Mouse (Mus musculus): ENCODE measurements around the gene 4931428F04Rik. TPM values are rescaled to one million over a fixed set of nuclear protein-coding genes. Genes with fewer than 3 reads are reported as not detected.
A peak's percentile ranks its signal among the peaks of the same experiment; 100 is the strongest.

The 4931428F04Rik gene
- total and polyA plus RNA-seq, 2 experiments: 0.46 to 1.7 TPM

DNA sequence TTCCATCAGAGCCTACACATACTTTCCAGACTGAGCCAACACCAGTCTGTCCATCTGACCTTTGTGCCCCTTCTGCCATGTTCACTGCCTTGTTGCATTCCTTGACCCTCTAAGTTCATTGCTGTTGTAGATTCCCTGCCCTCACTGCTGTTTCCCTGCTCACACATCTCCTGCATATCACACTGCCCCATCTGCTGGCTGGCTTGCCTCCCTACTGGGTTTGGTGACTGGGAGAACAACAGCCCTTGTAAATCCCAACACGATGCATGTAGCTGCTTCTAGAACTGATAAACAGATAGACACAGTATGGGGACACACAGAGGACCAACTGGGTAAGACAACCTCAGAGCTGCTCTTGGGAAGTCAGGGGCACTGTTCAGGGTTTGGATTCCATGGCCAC lies 22.1 kb upstream of the 4931428F04Rik start:
- H3K36me3 ChIP-seq (ENCODE audit: control insufficient read depth, insufficient read depth, low read length): peaks cover 2% of the 10 kb centered on the region; the same call in 1 of the 2 replicates
- no peak overlapping the region for H3K27ac ChIP-seq (replicated peaks; ENCODE audit: insufficient read depth, low read depth, low read length)
- 89% methylated on average over 1 of the region's 1 CpGs for WGBS
- no peak overlapping the region for H3K4me3 ChIP-seq (ENCODE audit: insufficient read depth, low read depth, low read length)
- no peaks in the 10 kb centered on the region for H3K4me1 ChIP-seq (ENCODE audit: control insufficient read depth, insufficient read depth, low read length)
- H3K9ac ChIP-seq (ENCODE audit: low read depth, low read length): no peak overlapping the region
- TF ChIP-seq CTCF (IDR thresholded peaks at IDR 0.05; ENCODE audit: low read depth, low read length) (no peak), POLR2A (IDR thresholded peaks at IDR 0.05; ENCODE audit: extremely low read depth, insufficient read depth, low read length) (no peak)
- H3K27me3 ChIP-seq (ENCODE audit: control insufficient read depth, insufficient read depth, low read length): no peaks in the 10 kb centered on the region
- no peaks in the 10 kb centered on the region for H3K79me2 ChIP-seq (ENCODE audit: control insufficient read depth, insufficient read depth, low read length)
- DNase-seq (ENCODE audit: extremely low read depth, low read depth, low spot score): no peak

DNA sequence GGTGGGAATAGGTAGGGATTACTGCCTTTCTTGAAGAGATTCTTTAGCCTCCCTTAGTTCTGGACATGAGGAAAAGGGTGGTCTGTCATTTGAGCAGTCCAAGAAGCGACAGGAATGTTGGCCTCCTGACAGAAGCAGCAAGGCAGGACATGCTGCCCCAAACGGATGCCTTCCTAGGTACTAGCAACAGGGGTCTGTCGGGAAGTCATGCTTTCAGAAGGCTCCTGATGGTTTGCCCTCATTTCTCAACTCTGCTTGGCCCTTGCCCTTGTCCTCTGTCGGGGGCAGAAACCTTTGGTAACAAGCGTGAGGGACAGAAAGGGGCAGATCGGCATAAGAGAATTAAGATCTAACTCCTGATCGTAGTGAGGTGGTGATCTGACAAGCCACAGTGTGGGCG lies 20.5 kb upstream of the 4931428F04Rik start:
- WGBS: 91% methylated on average over 8 of the region's 8 CpGs

DNA sequence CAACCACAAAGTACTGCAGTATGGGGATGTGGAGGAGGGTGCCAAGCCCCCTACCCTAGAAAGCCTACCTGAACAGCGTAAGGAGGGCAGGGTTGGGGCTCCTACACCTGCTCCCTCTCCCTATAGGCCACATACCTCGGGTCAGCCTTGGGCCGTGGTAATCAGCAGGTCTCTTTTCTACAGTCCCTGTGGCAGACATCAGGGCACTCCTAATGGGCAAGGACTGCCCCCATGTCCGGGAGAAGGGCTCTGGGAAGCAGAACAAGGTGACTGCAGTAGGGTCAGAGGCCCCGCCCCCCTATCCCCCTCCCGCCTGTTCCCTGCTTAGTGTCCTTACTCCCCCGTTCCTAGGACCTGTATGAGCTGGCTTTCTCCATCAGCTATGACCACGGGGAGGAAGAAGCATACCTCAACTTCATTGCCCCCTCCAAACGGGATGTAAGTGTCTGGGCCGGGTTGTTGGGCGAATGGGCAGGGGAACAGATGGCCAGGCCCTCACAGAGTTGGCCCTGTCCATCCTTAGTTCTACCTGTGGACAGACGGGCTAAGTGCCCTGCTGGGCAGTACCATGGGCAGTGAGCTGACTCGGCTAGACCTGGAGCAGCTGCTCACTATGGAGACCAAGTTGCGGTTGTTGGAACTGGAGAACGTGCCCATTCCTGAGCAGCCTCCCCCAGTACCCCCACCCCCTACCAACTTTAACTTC lies 19.6 kb upstream of the 4931428F04Rik start:
- no peak for DNase-seq (ENCODE audit: extremely low read depth, low read depth, low spot score)
- no peak overlapping the region for H3K4me3 ChIP-seq (ENCODE audit: insufficient read depth, low read depth, low read length)
- WGBS: 90% methylated on average over 15 of the region's 15 CpGs
- no peaks in the 10 kb centered on the region for H3K27me3 ChIP-seq (ENCODE audit: control insufficient read depth, insufficient read depth, low read length)
- peaks cover 5% of the 10 kb centered on the region for H3K4me1 ChIP-seq (ENCODE audit: control insufficient read depth, insufficient read depth, low read length)
- H3K9ac ChIP-seq (ENCODE audit: low read depth, low read length): no peak overlapping the region
- H3K27ac ChIP-seq (replicated peaks; ENCODE audit: insufficient read depth, low read depth, low read length): no peak overlapping the region
- H3K79me2 ChIP-seq (ENCODE audit: control insufficient read depth, insufficient read depth, low read length): no peaks in the 10 kb centered on the region
- peaks cover 2% of the 10 kb centered on the region; the same call in 1 of the 2 replicates for H3K36me3 ChIP-seq (ENCODE audit: control insufficient read depth, insufficient read depth, low read length)
- TF ChIP-seq CTCF (IDR thresholded peaks at IDR 0.05; ENCODE audit: low read depth, low read length): no peak
- TF ChIP-seq POLR2A (IDR thresholded peaks at IDR 0.05; ENCODE audit: extremely low read depth, insufficient read depth, low read length): no peak

More for the DNA sequence above, 20.5 kb upstream of the 4931428F04Rik start:
- TF ChIP-seq POLR2A (IDR thresholded peaks at IDR 0.05; ENCODE audit: extremely low read depth, insufficient read depth, low read length) (no peak), CTCF (IDR thresholded peaks at IDR 0.05; ENCODE audit: low read depth, low read length) (no peak)
- Histone ChIP-seq H3K27ac (replicated peaks; ENCODE audit: insufficient read depth, low read depth, low read length) (no peak overlapping the region), H3K27me3 (ENCODE audit: control insufficient read depth, insufficient read depth, low read length) (no peaks in the 10 kb centered on the region), H3K9ac (ENCODE audit: low read depth, low read length) (no peak overlapping the region), H3K36me3 (ENCODE audit: control insufficient read depth, insufficient read depth, low read length) (peaks cover 2% of the 10 kb centered on the region; the same call in 1 of the 2 replicates), H3K4me1 (ENCODE audit: control insufficient read depth, insufficient read depth, low read length) (peaks cover 5% of the 10 kb centered on the region), H3K79me2 (ENCODE audit: control insufficient read depth, insufficient read depth, low read length) (no peaks in the 10 kb centered on the region), H3K4me3 (ENCODE audit: insufficient read depth, low read depth, low read length) (no peak overlapping the region)
- DNase-seq (ENCODE audit: extremely low read depth, low read depth, low spot score): no peak

DNA sequence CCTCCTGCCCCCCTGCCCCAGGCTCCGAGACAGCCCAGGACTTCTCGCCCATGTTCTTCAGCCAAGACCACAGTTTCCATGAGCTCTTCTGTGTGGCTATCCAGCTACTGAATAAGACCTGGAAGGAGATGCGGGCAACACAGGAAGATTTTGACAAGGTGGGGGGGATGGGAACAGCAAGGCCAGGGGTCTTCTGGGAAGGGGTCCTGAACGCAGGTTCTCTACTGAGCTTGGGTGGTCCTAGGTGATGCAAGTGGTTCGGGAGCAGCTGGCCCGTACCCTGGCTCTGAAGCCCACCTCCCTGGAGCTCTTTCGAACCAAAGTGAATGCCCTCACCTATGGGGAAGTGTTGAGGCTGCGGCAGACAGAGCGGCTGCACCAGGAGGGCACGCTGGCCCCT lies 18.8 kb upstream of the 4931428F04Rik start:
- Histone ChIP-seq H3K4me1 (ENCODE audit: control insufficient read depth, insufficient read depth, low read length) (peaks cover 5% of the 10 kb centered on the region), H3K27me3 (ENCODE audit: control insufficient read depth, insufficient read depth, low read length) (no peaks in the 10 kb centered on the region), H3K4me3 (ENCODE audit: insufficient read depth, low read depth, low read length) (no peak overlapping the region), H3K79me2 (ENCODE audit: control insufficient read depth, insufficient read depth, low read length) (no peaks in the 10 kb centered on the region), H3K36me3 (ENCODE audit: control insufficient read depth, insufficient read depth, low read length) (peaks cover 6% of the 10 kb centered on the region; the same call in 1 of the 2 replicates), H3K27ac (replicated peaks; ENCODE audit: insufficient read depth, low read depth, low read length) (no peak overlapping the region), H3K9ac (ENCODE audit: low read depth, low read length) (no peak overlapping the region)
- no peak for DNase-seq (ENCODE audit: extremely low read depth, low read depth, low spot score)
- 97% methylated on average over 10 of the region's 10 CpGs for WGBS
- TF ChIP-seq POLR2A (IDR thresholded peaks at IDR 0.05; ENCODE audit: extremely low read depth, insufficient read depth, low read length): no peak
- no peak for TF ChIP-seq CTCF (IDR thresholded peaks at IDR 0.05; ENCODE audit: low read depth, low read length)

DNA sequence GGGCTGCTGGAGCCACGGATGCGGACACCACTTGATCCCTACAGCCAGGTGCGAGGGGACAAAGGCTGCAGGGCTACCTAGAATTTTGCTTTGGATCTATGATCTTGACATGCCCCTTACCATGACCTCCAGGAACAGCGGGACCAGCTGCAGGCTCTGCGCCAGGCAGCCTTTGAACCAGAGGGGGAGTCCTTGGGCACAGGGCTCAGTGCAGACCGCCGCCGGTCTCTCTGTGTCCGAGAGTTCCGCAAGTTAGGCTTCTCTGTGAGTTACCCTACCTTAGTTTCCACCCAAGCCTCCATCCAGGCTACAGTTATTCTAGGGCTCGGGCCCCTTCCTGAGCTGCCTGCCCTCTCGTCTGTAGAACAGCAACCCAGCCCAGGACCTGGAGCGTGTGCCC lies 18.0 kb upstream of the 4931428F04Rik start:
- no peak overlapping the region for H3K9ac ChIP-seq (ENCODE audit: low read depth, low read length)
- H3K27ac ChIP-seq (replicated peaks; ENCODE audit: insufficient read depth, low read depth, low read length): no peak overlapping the region
- TF ChIP-seq CTCF (IDR thresholded peaks at IDR 0.05; ENCODE audit: low read depth, low read length) (no peak), POLR2A (IDR thresholded peaks at IDR 0.05; ENCODE audit: extremely low read depth, insufficient read depth, low read length) (no peak)
- H3K36me3 ChIP-seq (ENCODE audit: control insufficient read depth, insufficient read depth, low read length): peaks cover 10% of the 10 kb centered on the region; the same call in 1 of the 2 replicates
- H3K79me2 ChIP-seq (ENCODE audit: control insufficient read depth, insufficient read depth, low read length): no peaks in the 10 kb centered on the region
- no peak for DNase-seq (ENCODE audit: extremely low read depth, low read depth, low spot score)
- H3K4me3 ChIP-seq (ENCODE audit: insufficient read depth, low read depth, low read length): no peak overlapping the region
- H3K27me3 ChIP-seq (ENCODE audit: control insufficient read depth, insufficient read depth, low read length): no peaks in the 10 kb centered on the region
- H3K4me1 ChIP-seq (ENCODE audit: control insufficient read depth, insufficient read depth, low read length): peaks cover 5% of the 10 kb centered on the region
- 93% methylated on average over 13 of the region's 13 CpGs for WGBS

DNA sequence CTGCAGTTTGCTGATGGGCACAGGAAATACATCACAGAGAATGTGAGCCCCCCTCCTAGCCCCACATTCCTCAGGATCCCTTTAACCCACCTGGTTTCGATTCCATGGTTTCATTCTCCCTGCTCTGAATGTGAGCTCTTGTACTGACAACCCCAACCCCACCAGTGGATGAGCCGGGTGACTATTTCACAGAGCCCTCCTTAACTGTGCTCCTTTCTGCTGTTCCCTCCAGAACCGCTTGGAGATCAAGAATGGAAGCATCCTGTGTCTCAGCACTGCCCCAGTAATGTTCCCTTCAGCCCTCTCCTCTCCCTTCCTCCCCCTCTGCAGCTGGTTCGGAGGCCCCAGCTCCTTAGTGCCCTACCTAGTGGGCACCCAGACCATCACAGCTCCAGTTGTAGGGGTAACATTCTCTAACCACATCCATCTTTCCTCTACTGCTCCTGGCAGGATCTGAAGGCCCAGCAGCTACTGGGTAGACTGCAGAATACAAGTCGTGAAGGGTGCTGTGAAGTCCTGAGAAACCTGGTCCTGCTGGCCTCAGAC lies 16.6 kb upstream of the 4931428F04Rik start:
- Histone ChIP-seq H3K4me3 (ENCODE audit: insufficient read depth, low read depth, low read length) (peak overlapping the region; percentile 85; the same call in 1 of the 2 replicates), H3K79me2 (ENCODE audit: control insufficient read depth, insufficient read depth, low read length) (no peaks in the 10 kb centered on the region), H3K36me3 (ENCODE audit: control insufficient read depth, insufficient read depth, low read length) (peaks cover 16% of the 10 kb centered on the region), H3K27me3 (ENCODE audit: control insufficient read depth, insufficient read depth, low read length) (no peaks in the 10 kb centered on the region), H3K27ac (replicated peaks; ENCODE audit: insufficient read depth, low read depth, low read length) (no peak overlapping the region), H3K4me1 (ENCODE audit: control insufficient read depth, insufficient read depth, low read length) (peaks cover 5% of the 10 kb centered on the region), H3K9ac (ENCODE audit: low read depth, low read length) (peak overlapping the region; percentile 88)
- WGBS: 37% methylated on average over 5 of the region's 5 CpGs
- TF ChIP-seq CTCF (IDR thresholded peaks at IDR 0.05; ENCODE audit: low read depth, low read length) (no peak), POLR2A (IDR thresholded peaks at IDR 0.05; ENCODE audit: extremely low read depth, insufficient read depth, low read length) (no peak)
- no peak for DNase-seq (ENCODE audit: extremely low read depth, low read depth, low spot score)
